Mouse (Mus musculus): Measurements from ENCODE around the gene Rilp. TPM values are rescaled to one million over a fixed set of nuclear protein-coding genes. Genes with fewer than 3 reads are reported as not detected.

Rilp gene
- polyA plus RNA-seq, 1 experiment from 2014 or later, result 0.15 TPM

GRCm38 (mm10) chr11:75530845-75531373, 21.0 kb downstream of the Rilp start:
- peak; percentile 62 for DNase-seq (ENCODE audit: extremely low spot score, low spot score)
- H3K27ac ChIP-seq, result peak overlapping the region; percentile 95
- WGBS, result under 1% methylated on average over 31 of the region's 31 CpGs
- H3K4me1 ChIP-seq, result peaks cover 36% of the 10 kb centered on the region
- H3K27me3 ChIP-seq (ENCODE audit: poor library complexity, severe bottlenecking), result peaks cover 14% of the 10 kb centered on the region
- peak overlapping the region; percentile 81 for H3K4me3 ChIP-seq
- no peaks in the 10 kb centered on the region for H3K36me3 ChIP-seq (replicated peaks)
- no peaks in the 10 kb centered on the region for H3K9me3 ChIP-seq

GRCm38 (mm10) chr11:75531469-75532242, 21.8 kb downstream of the Rilp start, which contains the start of gene Slc43a2:
Slc43a2 (plus strand) TSS chr11:75531694.
- H3K27me3 ChIP-seq (ENCODE audit: poor library complexity, severe bottlenecking), result peaks cover 14% of the 10 kb centered on the region
- under 1% methylated on average over 62 of the region's 62 CpGs for WGBS
- DNase-seq (ENCODE audit: extremely low spot score, low spot score), result peak; percentile 96

GRCm38 (mm10) chr11:75532340-75533277, 22.7 kb downstream of the Rilp start:
- H3K27me3 ChIP-seq (ENCODE audit: poor library complexity, severe bottlenecking), result peaks cover 14% of the 10 kb centered on the region
- WGBS, result 18% methylated on average over 38 of the region's 38 CpGs
- no peaks in the 10 kb centered on the region for H3K36me3 ChIP-seq (replicated peaks)
- peak; percentile 25 for DNase-seq (ENCODE audit: extremely low spot score, low spot score)
- H3K4me1 ChIP-seq, result peaks cover 47% of the 10 kb centered on the region
- peak overlapping the region; percentile 95 for H3K27ac ChIP-seq
- H3K9me3 ChIP-seq, result no peaks in the 10 kb centered on the region
- H3K4me3 ChIP-seq, result peak overlapping the region; percentile 81

More at GRCm38 (mm10) chr11:75531469-75532242, 21.8 kb downstream of the Rilp start, which contains the start of gene Slc43a2:
- Histone ChIP-seq H3K9me3 (no peaks in the 10 kb centered on the region), H3K4me1 (peaks cover 40% of the 10 kb centered on the region), H3K27ac (peak within 1 kb of the TSS; percentile 95), H3K36me3 (replicated peaks) (no peaks in the 10 kb centered on the region), H3K4me3 (peak within 1 kb of the TSS; percentile 81)

GRCm38 (mm10) chr11:75533314-75534015, 23.6 kb downstream of the Rilp start:
- WGBS, result 89% methylated on average over 6 of the region's 6 CpGs
- DNase-seq (ENCODE audit: extremely low spot score, low spot score), result no peak
- H3K9me3 ChIP-seq, result no peaks in the 10 kb centered on the region
- no peaks in the 10 kb centered on the region for H3K36me3 ChIP-seq (replicated peaks)
- H3K27ac ChIP-seq, result 0 out of 2 replicates have a peak overlapping the region, but pooled peaks have one; percentile 21
- peak overlapping the region; percentile 81 for H3K4me3 ChIP-seq
- H3K27me3 ChIP-seq (ENCODE audit: poor library complexity, severe bottlenecking), result peaks cover 14% of the 10 kb centered on the region
- H3K4me1 ChIP-seq, result peaks cover 55% of the 10 kb centered on the region

- H3K36me3 ChIP-seq (replicated peaks), result no peaks in the 10 kb centered on the region
- DNase-seq (ENCODE audit: extremely low spot score, low spot score), result no peak
- no peaks in the 10 kb centered on the region for H3K9me3 ChIP-seq
- peaks cover 14% of the 10 kb centered on the region for H3K27me3 ChIP-seq (ENCODE audit: poor library complexity, severe bottlenecking)
- 45% methylated on average over 4 of the region's 4 CpGs for WGBS
- H3K4me3 ChIP-seq, result no peak overlapping the region
- H3K27ac ChIP-seq, result no peak overlapping the region
- peaks cover 59% of the 10 kb centered on the region for H3K4me1 ChIP-seq
Observed at GRCm38 (mm10) chr11:75534286-75535033, 24.6 kb downstream of the Rilp start.

GRCm38 (mm10) chr11:75535106-75535795, 25.4 kb downstream of the Rilp start:
- H3K27me3 ChIP-seq (ENCODE audit: poor library complexity, severe bottlenecking), result peaks cover 14% of the 10 kb centered on the region
- 67% methylated on average over 13 of the region's 13 CpGs for WGBS
- H3K36me3 ChIP-seq (replicated peaks), result no peaks in the 10 kb centered on the region
- H3K4me1 ChIP-seq, result peaks cover 62% of the 10 kb centered on the region
- H3K4me3 ChIP-seq, result no peak overlapping the region
- no peaks in the 10 kb centered on the region for H3K9me3 ChIP-seq
- DNase-seq (ENCODE audit: extremely low spot score, low spot score), result no peak
- H3K27ac ChIP-seq, result no peak overlapping the region

GRCm38 (mm10) chr11:75536255-75537024, 26.5 kb downstream of the Rilp start:
- H3K4me1 ChIP-seq, result peaks cover 66% of the 10 kb centered on the region
- H3K36me3 ChIP-seq (replicated peaks), result no peaks in the 10 kb centered on the region
- H3K27ac ChIP-seq, result 0 out of 2 replicates have a peak overlapping the region, but pooled peaks have one; percentile 30
- 90% methylated on average over 12 of the region's 12 CpGs for WGBS
- H3K4me3 ChIP-seq, result no peak overlapping the region
- no peak for DNase-seq (ENCODE audit: extremely low spot score, low spot score)
- H3K9me3 ChIP-seq, result no peaks in the 10 kb centered on the region
- H3K27me3 ChIP-seq (ENCODE audit: poor library complexity, severe bottlenecking), result peaks cover 14% of the 10 kb centered on the region

- 90% methylated on average over 8 of the region's 8 CpGs for WGBS
- Histone ChIP-seq H3K36me3 (replicated peaks) (no peaks in the 10 kb centered on the region), H3K27ac (0 out of 2 replicates have a peak overlapping the region, but pooled peaks have one; percentile 30), H3K4me1 (peaks cover 63% of the 10 kb centered on the region), H3K9me3 (no peaks in the 10 kb centered on the region), H3K4me3 (no peak overlapping the region), H3K27me3 (ENCODE audit: poor library complexity, severe bottlenecking) (peaks cover 14% of the 10 kb centered on the region)
- DNase-seq (ENCODE audit: extremely low spot score, low spot score), result no peak
Observed at GRCm38 (mm10) chr11:75537025-75537414, 27.1 kb downstream of the Rilp start.

- H3K27me3 ChIP-seq (ENCODE audit: poor library complexity, severe bottlenecking), result peaks cover 8% of the 10 kb centered on the region
- 53% methylated on average over 11 of the region's 11 CpGs for WGBS
- peak overlapping the region; percentile 10; the same call in 1 of the 2 replicates for H3K4me3 ChIP-seq
- peak overlapping the region; percentile 79 for H3K27ac ChIP-seq
- no peaks in the 10 kb centered on the region for H3K36me3 ChIP-seq (replicated peaks)
- DNase-seq (ENCODE audit: extremely low spot score, low spot score), result no peak
- peaks cover 57% of the 10 kb centered on the region for H3K4me1 ChIP-seq
- H3K9me3 ChIP-seq, result no peaks in the 10 kb centered on the region
Observed at GRCm38 (mm10) chr11:75537491-75538183, 27.7 kb downstream of the Rilp start.

Measured in forebrain, embryonic 10.5 days (tissue).